Mouse (Mus musculus) embryo, embryonic 10.5 days (tissue): ENCODE data around the gene Lce3a.

ENCODE experiments used
- DNase-seq: peaks from one replicate; pipeline ENCODE4 v3.0.0-alpha.2; 2015; ENCODE audit warnings: low spot score

The Lce3a gene

DNA sequence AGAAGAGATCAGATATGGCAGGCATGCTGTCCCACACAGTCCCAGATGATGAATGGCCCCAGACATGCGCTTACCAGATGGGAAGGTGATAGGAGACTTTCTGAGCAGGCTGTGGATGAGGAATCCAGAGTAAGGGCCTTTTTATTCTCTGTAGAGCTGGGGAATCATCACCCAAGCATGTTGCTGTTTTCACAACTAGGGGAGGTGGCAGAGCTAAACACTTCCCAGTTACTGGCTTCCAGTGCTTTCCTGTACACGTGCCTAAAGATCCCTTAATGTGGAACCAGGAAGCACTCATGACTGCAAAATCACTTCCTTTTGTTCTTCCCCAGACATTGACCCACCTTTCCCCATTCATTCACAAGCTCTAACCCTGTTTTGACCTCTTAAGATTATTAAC, at the start of gene Lce3a:
Gene Lce3a, minus strand, starts transcription at position 101 of the 400 bp plus-strand sequence.
- no peak for DNase-seq

DNA sequence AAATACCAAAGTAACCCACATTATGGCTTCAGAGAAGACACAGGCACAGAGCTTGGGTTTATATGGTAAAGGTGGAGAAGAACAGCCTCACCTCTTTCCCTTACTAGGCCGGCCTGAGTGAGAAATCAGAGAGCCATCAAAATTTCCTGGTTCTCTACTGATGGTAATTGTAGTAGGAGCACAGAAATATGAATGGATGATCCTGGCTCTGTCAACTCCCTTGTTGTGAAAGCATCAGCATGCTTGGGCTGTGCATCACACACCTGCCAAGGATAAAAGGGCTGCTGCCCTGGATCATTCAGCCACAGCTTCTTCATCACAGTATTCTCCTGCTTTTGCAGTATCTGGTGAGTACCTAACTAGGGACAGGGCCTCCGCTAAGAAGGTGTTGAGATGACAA, 40.7 kb upstream of the Lce3a start, which contains the start of gene Lce3e:
Gene Lce3e, plus strand, starts transcription at position 301 of the 400 bp plus-strand sequence.
- no peak for DNase-seq

DNA sequence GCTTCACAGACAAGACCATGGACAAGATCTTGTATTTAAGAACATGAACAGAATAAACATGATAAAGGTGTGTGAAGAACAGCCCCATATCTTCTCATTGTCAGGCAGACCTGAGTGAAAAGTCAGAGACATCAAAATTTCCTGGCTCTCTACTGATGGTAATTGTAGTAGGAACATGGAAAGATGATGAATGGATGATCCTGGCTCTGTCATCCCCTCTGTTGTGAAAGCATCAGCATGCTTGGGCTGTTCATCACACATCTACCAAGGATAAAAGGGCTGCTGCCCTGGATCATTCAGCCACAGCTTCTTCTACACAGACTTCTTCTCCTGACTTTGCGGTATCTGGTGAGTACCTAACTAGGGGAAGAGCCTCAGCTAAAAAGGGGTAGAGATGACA, 31.1 kb upstream of the Lce3a start, which contains the start of gene Lce3d:
Gene Lce3d, plus strand, starts transcription at position 301 of the 400 bp plus-strand sequence.
- DNase-seq = no peak

DNA sequence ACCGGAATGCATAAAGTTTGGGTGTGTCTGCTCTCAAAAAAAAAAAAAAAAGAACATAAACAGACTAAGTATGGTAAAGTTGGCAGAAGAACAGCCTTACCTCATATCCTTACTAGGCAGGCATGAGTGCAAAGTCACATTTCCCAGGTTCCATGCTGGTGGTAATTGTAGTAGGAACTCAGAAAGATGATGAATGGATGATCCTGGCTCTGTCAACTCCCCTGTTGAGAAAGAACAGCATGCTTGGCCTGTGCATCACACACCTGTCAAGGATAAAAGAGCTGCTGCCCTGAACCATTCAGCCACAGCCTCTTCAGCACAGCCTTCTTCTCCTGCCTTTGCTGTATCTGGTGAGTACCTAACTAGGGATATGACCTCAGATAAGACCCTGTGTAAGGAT, 18.2 kb upstream of the Lce3a start, which contains the start of gene Lce3c:
Gene Lce3c, plus strand, starts transcription at position 301 of the 400 bp plus-strand sequence.
- no peak for DNase-seq

DNA sequence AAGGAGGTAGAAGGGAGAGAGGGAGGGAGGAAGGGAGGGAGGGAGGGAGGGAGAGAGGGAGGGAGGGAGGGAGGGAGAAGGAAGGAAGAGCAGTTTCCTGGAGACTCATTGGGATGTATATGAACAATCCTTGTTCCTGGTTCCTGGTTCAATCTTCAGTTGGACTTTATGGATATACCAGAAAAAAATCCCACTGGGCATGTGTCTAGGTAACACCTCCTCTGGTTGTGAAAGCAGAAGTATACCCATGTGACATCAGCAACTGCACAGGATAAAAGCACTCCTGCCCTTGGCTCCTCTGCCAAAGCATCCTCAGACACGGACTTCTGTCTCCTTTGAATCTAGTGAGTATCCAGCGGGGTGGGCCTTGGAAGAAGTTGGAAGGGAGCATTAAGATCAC, 6.6 kb upstream of the Lce3a start, which contains the start of gene Lce3b:
Gene Lce3b, plus strand, starts transcription at position 301 of the 400 bp plus-strand sequence.
- DNase-seq = no peak

DNA sequence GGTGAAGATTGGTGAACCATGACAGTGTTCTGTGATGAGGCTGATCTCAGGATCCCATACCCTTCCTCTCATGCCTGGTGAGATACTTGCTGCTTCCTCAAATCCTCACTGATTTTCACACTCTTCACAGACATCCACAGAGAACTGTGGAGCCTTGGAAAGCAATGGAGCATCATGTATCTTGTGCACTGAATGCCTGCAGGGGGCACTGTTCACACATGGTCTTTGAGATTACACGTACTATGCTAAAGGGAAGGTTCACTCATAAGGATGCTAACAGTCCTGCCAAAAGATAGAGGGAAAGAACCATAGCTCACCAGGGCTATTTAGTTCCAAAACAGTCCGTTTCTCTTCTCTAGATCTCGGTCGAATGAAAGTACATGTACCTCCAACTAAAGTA, 5.7 kb downstream of the Lce3a start:
- peak; percentile 63 for DNase-seq

DNA sequence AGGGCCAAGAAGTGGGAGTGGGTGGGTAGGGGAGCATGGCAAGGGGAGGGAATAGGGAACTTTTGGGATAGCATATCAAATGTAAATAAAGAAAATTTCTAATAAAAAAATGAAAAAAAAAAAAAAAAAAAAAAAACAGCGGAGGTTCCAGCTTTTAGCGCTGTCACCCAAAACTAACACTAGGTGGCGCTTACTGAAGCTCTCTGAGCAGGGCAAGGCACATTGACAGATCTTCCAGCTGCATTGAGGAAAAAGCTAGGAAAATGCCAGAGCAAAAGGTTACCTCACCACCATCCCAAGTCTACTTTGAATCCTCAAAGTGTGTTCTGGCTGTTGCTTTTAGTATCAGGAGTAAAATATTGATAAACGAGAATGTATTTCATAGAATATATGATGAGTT, 18.5 kb downstream of the Lce3a start:
- DNase-seq = peak; percentile 65

DNA sequence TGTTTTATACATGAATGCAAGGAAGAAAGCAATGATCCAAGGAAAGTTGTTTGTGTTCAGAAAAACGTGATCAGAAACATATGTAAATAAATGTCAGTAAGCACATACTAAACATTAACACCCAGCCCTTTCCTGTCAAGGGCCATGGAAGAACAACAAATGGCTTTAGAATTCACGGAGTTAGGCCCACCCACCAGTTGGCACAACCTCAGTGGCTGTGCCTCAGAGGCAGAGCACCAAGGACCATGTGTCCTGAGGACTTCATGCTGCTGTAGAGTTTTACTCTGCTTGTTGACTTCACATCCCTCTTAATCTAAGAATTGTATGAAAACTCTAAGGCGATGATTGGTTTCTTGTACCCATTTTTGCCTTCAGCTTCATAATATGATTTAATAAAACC, 20.8 kb downstream of the Lce3a start:
- no peak for DNase-seq

DNA sequence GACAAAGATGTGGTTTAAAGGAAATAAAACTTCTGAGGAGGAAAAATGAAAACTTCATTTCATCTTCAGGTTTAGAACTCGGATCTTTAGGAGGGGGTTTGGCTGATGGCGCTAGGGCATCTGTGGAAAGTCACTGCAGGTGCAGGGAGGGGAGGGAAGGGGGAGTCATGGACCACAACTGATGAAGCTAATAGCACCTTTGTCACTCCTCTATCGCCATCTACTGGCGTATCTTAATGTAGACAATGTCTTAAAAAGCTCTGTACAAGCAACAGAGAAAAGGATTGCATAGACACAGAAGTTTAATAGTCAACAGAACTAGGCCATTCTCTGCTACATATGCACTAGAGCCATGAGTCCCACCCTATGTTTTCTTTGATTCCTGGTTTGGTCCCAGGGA, 22.4 kb downstream of the Lce3a start:
- DNase-seq = peak; percentile 66

DNA sequence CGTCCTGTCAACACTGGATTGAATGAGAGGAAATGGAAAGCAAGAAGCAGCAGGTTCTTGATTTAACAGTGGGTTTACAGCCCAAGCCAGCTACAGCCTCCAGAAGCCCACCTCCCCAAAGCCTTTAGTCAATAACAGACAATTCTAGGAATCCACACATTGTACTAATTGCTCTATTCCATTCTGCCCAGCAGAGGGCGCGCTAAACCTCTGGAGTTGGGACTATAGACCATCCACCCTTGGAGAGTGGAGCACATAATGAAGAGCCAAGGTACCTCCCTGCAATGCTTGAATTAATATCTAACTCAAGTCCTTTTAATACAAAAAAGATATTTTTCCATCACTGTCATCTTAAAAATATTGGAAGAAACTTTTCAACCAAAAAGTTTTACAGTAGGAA, 23.0 kb downstream of the Lce3a start:
- DNase-seq = peak; percentile 70

DNA sequence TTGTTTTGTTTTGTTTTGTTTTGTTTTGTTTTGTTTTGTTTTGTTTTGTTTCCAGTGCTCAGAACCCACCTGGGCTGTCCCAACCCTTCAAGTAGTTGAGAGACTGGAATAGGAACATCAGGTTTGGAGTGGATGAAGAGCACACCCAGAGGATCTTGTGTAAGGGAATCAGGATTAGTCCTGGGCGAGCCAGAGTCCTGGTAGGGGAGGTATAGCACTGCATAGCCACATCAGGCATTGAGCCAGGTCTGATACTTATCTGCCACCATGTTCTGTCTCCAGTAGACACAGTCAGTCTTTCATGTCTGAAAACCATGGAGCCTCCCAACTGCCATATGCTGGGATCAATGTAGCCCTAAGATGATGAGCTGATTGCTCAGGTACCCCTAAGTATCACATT, 31.5 kb downstream of the Lce3a start:
- no peak for DNase-seq

DNA sequence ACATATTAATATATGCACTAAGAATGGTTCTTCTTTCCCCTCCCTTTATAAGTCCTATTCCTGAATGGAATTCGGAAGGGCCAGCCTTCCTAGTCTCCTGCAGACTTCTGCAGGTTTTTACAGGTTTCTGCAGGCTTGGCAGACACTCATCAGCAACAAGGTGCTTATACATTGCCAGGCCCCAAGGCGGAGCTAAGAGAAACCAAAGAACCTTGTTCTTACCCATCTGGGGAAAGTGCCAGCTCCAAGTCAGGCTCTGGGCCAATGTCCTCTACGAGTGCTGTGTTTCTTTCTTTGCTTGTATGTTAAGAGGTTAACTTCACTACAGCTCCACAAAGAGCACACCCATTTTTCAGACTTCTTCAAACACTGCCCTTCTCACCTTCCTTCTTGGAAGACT, 32.0 kb downstream of the Lce3a start:
- no peak for DNase-seq
